ENCODE assay signal across 16 mouse cellular contexts in genomic region chr1:48866926-48867325, GRCm38 (mm10).
"Had no signal": no experiment of that assay in that cellular context is flagged by ENCODE, and none has a peak within 500 bp of the region (broad histone marks: within the 10 kb centered on the region; RNA-seq: fewer than 3 reads in every experiment).

No protein-coding gene starts in this region.

- ATAC-seq: hindbrain, postnatal 0 days; intestine, embryonic 16.5 days; liver, embryonic 12.5 days had no signal

- DNase-seq: gastrocnemius, postnatal 14 days; gastrocnemius, postnatal 36 days; heart, adult 11 months; heart, adult 2 months; heart, postnatal 14 days; heart, postnatal 36 days; kidney, adult 11 months; kidney, adult 2 months; kidney, adult 9 months; kidney, postnatal 14 days; kidney, postnatal 36 days; layer of hippocampus, adult 9-11 months; layer of hippocampus, postnatal 36 days had no signal
